Mouse (Mus musculus) cortical plate, adult 2 months (tissue): ENCODE data around the gene Satb1. TPM values are rescaled to one million over a fixed set of nuclear protein-coding genes. Genes with fewer than 3 reads are reported as not detected.

Source experiments
- H3K27ac ChIP-seq: fragments of 200-500 bp; 2 replicates; pipeline ENCODE4 v1.5.1; 2012; ENCODE audit warnings: low read length, control low read depth, inconsistent platforms; ENCODE audit not compliant: insufficient read depth
- H3K4me1 ChIP-seq: fragments of 200-500 bp; 2 replicates; pipeline ENCODE4 v1.6.1; 2011; ENCODE audit warnings: low read length; ENCODE audit not compliant: control insufficient read depth, insufficient read depth
- H3K4me3 ChIP-seq: fragments of 200-500 bp; 2 replicates; pipeline ENCODE4 v1.5.1; 2011; ENCODE audit warnings: mild to moderate bottlenecking, low read length, control low read depth; ENCODE audit not compliant: insufficient read depth
- CTCF ChIP-seq: fragments of 200-500 bp; IDR thresholded peaks from 2 replicates; pipeline ENCODE4 v1.5.1; 2011; ENCODE audit warnings: mild to moderate bottlenecking, control low read depth, low read length; ENCODE audit not compliant: insufficient read depth; ENCODE audit errors: extremely low read depth
- POLR2A ChIP-seq: fragments of 200-500 bp; IDR thresholded peaks from 2 replicates; pipeline ENCODE4 v1.6.1; 2011; ENCODE audit warnings: mild to moderate bottlenecking, low read length, control low read depth; ENCODE audit not compliant: insufficient read depth; ENCODE audit errors: extremely low read depth
- polyA plus RNA-seq: library from polyadenylated mRNA; depleted of rRNA; stranded (reverse); fragments of >200 nt; gene quantifications from 2 replicates; pipeline ENCODE4 v1.2.3, GENCODE M21; 2012

Satb1 gene
- polyA plus RNA-seq, 1 experiment: 86.8 TPM

GRCm38 (mm10) chr17:51687226-51687625 is 145.9 kb downstream of the Satb1 start:
- H3K4me1 ChIP-seq: no peaks in the 10 kb centered on the region
- H3K27ac ChIP-seq: no peak overlapping the region
- TF ChIP-seq CTCF: no peak
- no peak for TF ChIP-seq POLR2A
- H3K4me3 ChIP-seq: no peak overlapping the region
